Mouse (Mus musculus) erythroblast, embryonic 14.5 days (primary cell): ENCODE data around the gene Bicdl1.

ENCODE experiments used
- GATA1 ChIP-seq: IDR thresholded peaks from 2 replicates; pipeline ENCODE4 v1.6.1; 2012; ENCODE audit warnings: low read length, inconsistent platforms, mixed read lengths
- TAL1 ChIP-seq: IDR thresholded peaks from 3 replicates; pipeline ENCODE4 v1.6.1; 2012; ENCODE audit warnings: low read length, inconsistent platforms, mixed read lengths

- TF ChIP-seq GATA1 (no peak), TAL1 (no peak)
These were observed 61.0 kb downstream of the Bicdl1 start for GRCm38 (mm10) chr5:115670406-115670805.
